Mouse (Mus musculus): ENCODE results near the gene Aicda.

GRCm38 (mm10) chr6:122595637-122596036 lies 42.0 kb downstream of the Aicda start:
- peak; percentile 27 for TF ChIP-seq CTCF (IDR thresholded peaks at IDR 0.05; ENCODE audit: low read depth)
- TF ChIP-seq EP300 (IDR thresholded peaks at IDR 0.05; ENCODE audit: low read depth): no peak

Data from liver, embryonic 14.5 days (tissue).